Comparison of ENCODE assay signal across 17 mouse cellular contexts in genomic region chr11:24631651-24632050, GRCm38 (mm10).
DNase-seq lines count a peak whose midpoint lies in the region; TF ChIP-seq lines count a peak whose summit lies in the region.
"Had no signal": no experiment of that assay in that cellular context is flagged by ENCODE, and none has a peak within 500 bp of the region (broad histone marks: within the 10 kb centered on the region; RNA-seq: fewer than 3 reads in every experiment).

No protein-coding gene starts in this region.

- WGBS in heart, adult 2 months = 87% methylated on average over 2 of the region's 2 CpGs

- H3K36me3 ChIP-seq in heart, adult 2 months (ENCODE audit: control insufficient read depth, insufficient read depth, low read length) = no peaks in the 10 kb centered on the region
- H3K36me3 ChIP-seq: midbrain, embryonic 12.5 days had no signal

- H3K27ac ChIP-seq in heart, adult 2 months = peak overlapping the region; percentile 33; the same call in 1 of the 2 replicates
- peak overlapping the region; percentile 21 for H3K27ac ChIP-seq in brown adipose tissue, adult 24 weeks (replicated peaks; ENCODE audit: low read depth, low read length)
- H3K27ac ChIP-seq: hindbrain, embryonic 14.5 days; macrophage; midbrain, embryonic 12.5 days had no signal

- intact Hi-C loops in heart, adult 2 months (cut with DNase I) = no loop called here

- H3K79me2 ChIP-seq in heart, adult 2 months (replicated peaks; ENCODE audit: control insufficient read depth, insufficient read depth, low read length) = no peaks in the 10 kb centered on the region

- no peaks in the 10 kb centered on the region for H3K4me1 ChIP-seq in heart, adult 2 months (ENCODE audit: control insufficient read depth, insufficient read depth, low read length)
- peaks cover 19% of the 10 kb centered on the region for H3K4me1 ChIP-seq in brown adipose tissue, adult 24 weeks (ENCODE audit: control insufficient read depth, insufficient read depth, insufficient read length, low read length)

- no peak overlapping the region for H3K9ac ChIP-seq in heart, adult 2 months (ENCODE audit: low read depth, low read length)
- H3K9ac ChIP-seq: hindbrain, embryonic 14.5 days; lung, embryonic 14.5 days; midbrain, embryonic 12.5 days had no signal

- no peak for TF ChIP-seq POLR2A in heart, adult 2 months (IDR thresholded peaks at IDR 0.05; ENCODE audit: insufficient read depth, low read depth, low read length)

- H3K27me3 ChIP-seq in heart, adult 2 months (ENCODE audit: control insufficient read depth, insufficient read depth, low read length) = no peaks in the 10 kb centered on the region
- H3K27me3 ChIP-seq: midbrain, embryonic 12.5 days had no signal

- TF ChIP-seq CTCF in heart, adult 2 months (IDR thresholded peaks at IDR 0.05) = no peak

- no peak for TF ChIP-seq EP300 in heart, adult 2 months (IDR thresholded peaks at IDR 0.05; ENCODE audit: insufficient read depth, low read depth, low read length)

- peak; percentile 73 to 74 for DNase-seq in cerebellum, postnatal 10 days
- no peak for DNase-seq in cerebellum, adult 18-20 months
- no peak for DNase-seq in heart, adult 2 months
- no peak for DNase-seq in heart, postnatal 4 days
- DNase-seq in layer of hippocampus, adult 9-10 months (ENCODE audit: low spot score) = peak; percentile 41
- DNase-seq in urinary bladder, postnatal 14 days (ENCODE audit: low spot score) = no peak
- DNase-seq in yolk sac, embryonic 10.5 days (ENCODE audit: low spot score) = no peak
- DNase-seq: adrenal gland, postnatal 36 days; kidney, adult 11 months; kidney, postnatal 36 days; lung, embryonic 14.5 days; right cerebral cortex, postnatal 14 days; thymus, postnatal 4 days had no signal

- no peak overlapping the region for H3K4me3 ChIP-seq in heart, adult 2 months
- no peak overlapping the region for H3K4me3 ChIP-seq in brown adipose tissue, adult 24 weeks (ENCODE audit: insufficient read depth, low read depth, low read length)
- H3K4me3 ChIP-seq: midbrain, embryonic 12.5 days had no signal

Comparison
In these comparisons a context has a peak if more than half of its experiments do, and no peak if none do; other contexts are left out.
1. DNase-seq: peak in cerebellum, postnatal 10 days (2 of 2) and layer of hippocampus, adult 9-10 months (single experiment); none in cerebellum, adult 18-20 months (0 of 2), heart, adult 2 months (0 of 2), heart, postnatal 4 days (single experiment), urinary bladder, postnatal 14 days (single experiment) and yolk sac, embryonic 10.5 days (single experiment).